Mouse (Mus musculus) left cerebral cortex, adult 2 months (tissue): ENCODE data around the gene Mus81. TPM values are rescaled to one million over a fixed set of nuclear protein-coding genes. Genes with fewer than 3 reads are reported as not detected.

ENCODE experiments used
- DNase-seq, 2 experiments: peaks; one replicate each; pipeline ENCODE4 v3.0.0; 2021 to 2022; ENCODE audit warnings: low spot score in 2 of 2, mixed read lengths in 1 of 2; ENCODE audit errors: extremely low spot score in 1 of 2
- H3K27ac ChIP-seq: fragments of 200-600 bp; 2 replicates; pipeline ENCODE4 v1.8.1; 2022
- H3K4me3 ChIP-seq: fragments of 200-600 bp; 2 replicates; pipeline ENCODE4 v1.8.1; 2022
- CTCF ChIP-seq: fragments of 200-600 bp; IDR thresholded peaks from 2 replicates; pipeline ENCODE4 v1.8.1; 2022; ENCODE audit warnings: antibody characterized with exemption, mild to moderate bottlenecking, moderate library complexity
- intact Hi-C: fragments of 180-260 bp; cut with DNase I; formaldehyde crosslinking; loops from one replicate; pipeline ENCODE4 v1.15.1; 2025
- total RNA-seq, 2 experiments: library from RNA; stranded (reverse); gene quantifications; 2 replicates each; pipeline ENCODE4 v1.2.3; 2021

The Mus81 gene
- total RNA-seq, 2 experiments from 2014 or later = 33.3 to 33.4 TPM

- TF ChIP-seq CTCF = no peak
- Histone ChIP-seq H3K27ac (no peak overlapping the region), H3K4me3 (no peak overlapping the region)
- no peak for DNase-seq
- intact Hi-C loops = no loop called here
Observed at GRCm38 (mm10) chr19:5480016-5480415, 8.2 kb downstream of the Mus81 start.

DNA sequence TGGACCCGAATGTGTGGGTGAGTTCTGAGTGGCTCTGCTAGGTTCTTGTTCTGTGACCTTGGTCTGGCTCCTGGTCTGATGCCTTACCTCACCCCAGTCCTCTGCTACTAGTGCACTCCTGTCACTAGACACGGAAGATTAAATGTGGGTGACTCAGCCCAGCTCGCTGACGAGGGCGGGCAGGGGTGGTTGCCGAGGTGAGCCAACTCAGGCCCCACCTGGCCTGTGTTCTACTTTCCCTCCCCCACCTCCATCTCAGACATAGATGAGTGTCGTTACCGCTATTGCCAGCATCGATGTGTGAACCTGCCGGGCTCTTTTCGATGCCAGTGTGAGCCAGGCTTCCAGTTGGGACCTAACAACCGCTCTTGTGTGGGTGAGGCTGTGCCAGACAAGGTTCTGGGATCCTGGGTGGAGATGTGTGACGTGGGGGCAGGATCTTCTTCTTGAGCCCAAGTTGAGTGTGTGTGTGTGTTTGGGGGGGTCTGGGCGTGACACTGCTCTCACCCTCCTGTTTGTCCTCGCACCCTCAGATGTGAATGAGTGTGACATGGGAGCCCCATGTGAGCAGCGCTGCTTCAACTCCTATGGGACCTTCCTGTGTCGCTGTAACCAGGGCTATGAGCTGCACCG is 10.4 kb downstream of the Mus81 start:
- Histone ChIP-seq H3K4me3 (no peak overlapping the region), H3K27ac (no peak overlapping the region)
- DNase-seq = no peak
- intact Hi-C loops = no loop called here
- no peak for TF ChIP-seq CTCF

GRCm38 (mm10) chr19:5477004-5477667 is 11.1 kb downstream of the Mus81 start:
- H3K4me3 ChIP-seq = no peak overlapping the region
- no peak overlapping the region for H3K27ac ChIP-seq
- TF ChIP-seq CTCF = no peak
- peak in 1 of 2 experiments; percentile 51 for DNase-seq
- intact Hi-C loops = no loop called here

GRCm38 (mm10) chr19:5475069-5475714 is 13.0 kb downstream of the Mus81 start:
- intact Hi-C loops = no loop called here

GRCm38 (mm10) chr19:5474281-5475068 is 13.7 kb downstream of the Mus81 start:
- intact Hi-C loops = no loop called here
- no peak for TF ChIP-seq CTCF
- H3K27ac ChIP-seq = peak overlapping the region; percentile 63
- no peak for DNase-seq
- peak overlapping the region; percentile 53 for H3K4me3 ChIP-seq

More at GRCm38 (mm10) chr19:5475069-5475714, 13.0 kb downstream of the Mus81 start:
- TF ChIP-seq CTCF = no peak
- DNase-seq = no peak
- Histone ChIP-seq H3K4me3 (peak overlapping the region; percentile 53), H3K27ac (peak overlapping the region; percentile 55)

GRCm38 (mm10) chr19:5473720-5474119 is 14.5 kb downstream of the Mus81 start, which contains the start of gene Efemp2:
TSS of gene Efemp2 (plus strand) at chr19:5473954.
- TF ChIP-seq CTCF = no peak
- intact Hi-C loops = no loop called here
- peak within 1 kb of the TSS; percentile 63 for H3K27ac ChIP-seq
- DNase-seq = peak; percentile 61 to 72
- peak within 1 kb of the TSS; percentile 53 for H3K4me3 ChIP-seq

DNA sequence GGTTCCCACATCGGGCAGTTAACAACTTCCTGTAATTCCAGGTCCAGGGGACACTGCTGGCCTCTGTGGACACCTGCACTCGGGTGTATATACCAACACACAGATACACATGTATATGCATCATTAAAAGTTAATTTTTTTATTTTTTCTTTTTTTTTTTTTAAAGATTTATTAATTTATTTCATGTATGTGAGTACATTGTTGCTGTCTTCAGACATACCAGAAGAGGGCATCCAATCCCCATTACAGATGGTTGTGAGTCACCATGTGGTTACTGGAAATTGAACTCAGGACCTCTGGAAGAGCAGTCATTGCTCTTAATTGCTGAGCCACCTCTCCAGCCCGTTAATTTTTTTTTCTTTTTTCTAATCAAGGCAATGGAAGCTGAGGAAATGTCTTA is 15.3 kb downstream of the Mus81 start:
- peak; percentile 40 for TF ChIP-seq CTCF
- intact Hi-C loops = no loop called here
- Histone ChIP-seq H3K4me3 (no peak overlapping the region), H3K27ac (no peak overlapping the region)
- DNase-seq = no peak

DNA sequence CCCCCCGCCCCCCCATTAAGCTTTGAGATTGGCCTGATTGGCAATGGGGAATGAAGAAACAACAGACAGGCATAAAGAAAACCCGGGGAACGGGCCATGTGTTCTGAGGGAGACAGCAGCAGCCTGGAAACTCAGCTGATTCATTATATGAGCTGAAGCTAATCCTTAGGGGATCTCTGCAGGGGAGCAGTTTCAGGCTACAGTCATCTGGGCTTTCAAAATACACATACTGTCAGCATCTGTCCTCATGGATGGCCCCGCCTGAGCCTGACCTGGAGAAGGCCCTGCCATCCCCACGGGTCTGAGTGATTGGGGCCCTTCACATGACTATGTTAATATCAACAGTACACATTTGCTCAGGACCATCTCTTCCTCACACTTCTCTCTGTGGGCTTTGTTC is 16.4 kb downstream of the Mus81 start:
- H3K27ac ChIP-seq = no peak overlapping the region
- intact Hi-C loops = no loop called here
- TF ChIP-seq CTCF = no peak
- no peak overlapping the region for H3K4me3 ChIP-seq
- DNase-seq = no peak

- intact Hi-C loops = no loop called here
- TF ChIP-seq CTCF = no peak
- DNase-seq = no peak
- no peak within 1 kb of the TSS for H3K4me3 ChIP-seq
- H3K27ac ChIP-seq = no peak within 1 kb of the TSS
Observed at GRCm38 (mm10) chr19:5468374-5468773, 19.8 kb downstream of the Mus81 start, which contains the start of gene Ctsw. TSS of gene Ctsw (minus strand) at chr19:5468507.

- no peak overlapping the region for H3K4me3 ChIP-seq
- no peak for DNase-seq
- intact Hi-C loops = no loop called here
- no peak overlapping the region for H3K27ac ChIP-seq
- TF ChIP-seq CTCF = no peak
Observed at GRCm38 (mm10) chr19:5466916-5467500, 21.2 kb downstream of the Mus81 start.

GRCm38 (mm10) chr19:5465037-5465436 is 23.2 kb downstream of the Mus81 start:
- Histone ChIP-seq H3K27ac (no peak overlapping the region; the same call in 1 of the 2 replicates), H3K4me3 (no peak overlapping the region)
- TF ChIP-seq CTCF = no peak
- DNase-seq = no peak
- intact Hi-C loops = no loop called here
